Mouse (Mus musculus) fibroblast of lung, adult 2 months (primary cell): ENCODE data around the gene Sept12.

Experiments
- DNase-seq: peaks from one replicate; pipeline ENCODE4 v3.0.0-alpha.2; 2011; ENCODE audit warnings: low read depth

The Sept12 gene

GRCm38 (mm10) chr16:4974521-4974920 lies 23.1 kb downstream of the Sept12 start:
- DNase-seq = no peak

DNA sequence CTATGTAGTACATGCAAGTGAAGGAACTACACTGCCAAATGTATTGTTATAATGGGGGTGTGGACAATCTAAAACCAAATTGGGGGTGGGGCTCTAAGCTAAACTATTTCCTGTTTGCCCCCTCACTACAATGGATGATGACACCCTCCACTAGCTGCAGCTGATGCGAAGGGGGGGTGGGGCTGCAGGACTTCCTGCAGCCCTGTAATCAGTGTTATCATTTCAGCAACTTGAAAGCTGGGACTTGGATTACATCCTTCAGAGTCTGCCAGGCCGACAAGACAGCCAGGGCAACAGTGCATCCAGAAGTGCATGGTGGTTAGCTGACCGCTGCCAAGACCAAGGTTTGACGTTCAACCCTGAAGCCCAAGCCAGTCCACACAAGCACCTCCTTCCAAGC lies 26.0 kb downstream of the Sept12 start:
- DNase-seq = no peak

DNA sequence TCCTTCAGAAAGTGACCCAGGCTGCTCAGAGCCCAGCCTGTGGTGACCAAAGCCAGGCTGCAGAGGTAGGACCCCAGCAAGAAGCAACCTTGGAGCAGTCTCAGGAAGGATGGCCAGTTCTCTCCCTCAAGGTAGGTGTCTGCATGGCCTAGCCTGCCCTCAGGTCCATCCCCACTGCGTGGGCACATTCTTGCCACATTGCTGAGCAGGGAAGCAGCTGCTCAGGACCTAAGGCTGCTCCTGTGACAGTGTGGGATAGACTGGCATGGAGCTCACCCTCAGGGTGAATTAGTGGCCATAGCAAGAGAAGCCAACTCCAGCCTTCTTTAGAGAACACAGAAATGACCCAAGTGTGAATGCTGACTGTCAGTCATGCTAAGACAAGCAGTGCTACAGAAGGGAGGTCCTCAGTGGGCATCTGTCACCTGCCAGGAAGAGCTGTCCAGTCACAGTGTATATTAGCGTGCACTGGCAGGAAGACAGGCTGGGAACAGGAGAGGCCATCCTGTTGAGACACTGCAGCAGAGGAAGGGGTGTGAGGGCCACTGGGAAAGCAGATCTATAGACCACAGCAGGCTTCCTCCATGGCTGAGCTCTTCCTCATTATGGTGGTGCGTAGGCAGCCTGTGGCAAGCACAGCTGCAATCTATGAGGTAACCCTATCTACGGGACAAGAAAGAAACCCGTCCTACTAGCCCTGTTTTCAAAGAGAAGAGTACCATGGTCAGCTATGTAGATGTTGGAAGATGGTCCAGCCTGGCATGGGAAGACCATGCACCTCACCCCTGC lies 28.4 kb downstream of the Sept12 start:
- DNase-seq = no peak

GRCm38 (mm10) chr16:4968426-4968825 lies 29.2 kb downstream of the Sept12 start:
- DNase-seq = no peak

- DNase-seq = no peak
Observed at GRCm38 (mm10) chr16:4965392-4966129, 32.1 kb downstream of the Sept12 start.

- peak; percentile 16 for DNase-seq
Observed at GRCm38 (mm10) chr16:4964731-4965391, 32.8 kb downstream of the Sept12 start.

- DNase-seq = peak; percentile 97
Observed at GRCm38 (mm10) chr16:4963797-4964709, 33.6 kb downstream of the Sept12 start, which contains the start of gene Anks3. Gene Anks3, minus strand, starts transcription at chr16:4964205.

- no peak for DNase-seq
Observed at GRCm38 (mm10) chr16:4963346-4963745, 34.3 kb downstream of the Sept12 start.

DNA sequence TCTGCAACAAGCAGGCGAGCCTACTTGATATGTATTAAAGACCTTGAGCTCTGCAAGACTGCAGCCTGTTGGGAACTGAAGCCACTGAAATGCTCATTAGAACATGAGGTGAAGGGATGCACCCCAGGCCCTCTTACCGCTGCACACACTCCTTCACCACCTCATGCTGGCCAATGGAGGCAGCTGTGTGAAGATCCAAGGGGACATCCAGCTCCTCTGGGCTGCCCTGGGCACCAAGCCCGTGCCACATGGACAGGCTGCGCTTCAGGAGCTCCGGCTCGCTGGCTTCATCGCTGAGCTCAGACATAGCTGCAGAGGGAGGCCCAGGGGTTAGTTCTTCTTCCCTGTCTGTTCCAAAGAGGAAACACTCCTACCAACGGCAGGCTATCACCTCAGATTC lies 37.4 kb downstream of the Sept12 start:
- DNase-seq = no peak

GRCm38 (mm10) chr16:4957446-4957845 lies 40.2 kb downstream of the Sept12 start:
- DNase-seq = no peak

DNA sequence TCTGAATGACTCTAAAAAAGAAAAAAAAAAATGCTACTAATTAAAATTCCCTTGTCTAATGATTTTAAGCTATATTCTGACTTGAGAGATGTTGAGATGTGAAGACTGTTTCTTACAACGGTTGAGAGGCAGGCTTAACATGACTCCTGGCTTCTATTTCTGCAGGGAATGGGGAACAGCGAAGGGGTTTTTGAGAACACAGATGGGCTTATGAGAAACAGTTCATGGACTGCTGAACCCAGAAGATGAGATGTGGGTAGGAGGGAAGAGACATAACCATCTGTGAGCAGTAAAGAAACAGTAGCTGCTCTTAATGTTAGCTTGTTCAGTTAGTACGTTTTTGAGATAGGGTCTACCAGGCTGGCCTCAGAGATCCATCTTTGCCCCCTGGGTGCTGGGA lies 41.0 kb downstream of the Sept12 start:
- DNase-seq = no peak

DNA sequence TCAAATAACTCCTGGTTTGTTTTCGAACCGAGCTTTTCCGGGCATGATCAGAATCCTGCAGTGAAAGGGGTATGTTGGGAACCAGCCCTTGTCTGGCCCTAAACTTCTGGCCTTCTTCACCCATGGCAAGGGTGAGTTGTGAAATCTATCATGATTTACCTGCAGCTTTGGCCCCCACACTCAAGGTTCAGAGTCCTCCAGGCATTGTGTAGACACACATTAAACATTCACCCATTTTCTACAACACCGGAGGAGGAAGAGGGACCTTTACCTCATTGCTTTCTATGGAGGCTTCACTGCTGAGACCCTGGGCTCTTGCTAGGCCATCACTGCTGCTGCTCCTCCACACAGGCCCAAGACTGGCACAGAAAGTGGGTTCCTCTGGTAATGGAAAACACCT lies 50.3 kb downstream of the Sept12 start:
- no peak for DNase-seq

DNA sequence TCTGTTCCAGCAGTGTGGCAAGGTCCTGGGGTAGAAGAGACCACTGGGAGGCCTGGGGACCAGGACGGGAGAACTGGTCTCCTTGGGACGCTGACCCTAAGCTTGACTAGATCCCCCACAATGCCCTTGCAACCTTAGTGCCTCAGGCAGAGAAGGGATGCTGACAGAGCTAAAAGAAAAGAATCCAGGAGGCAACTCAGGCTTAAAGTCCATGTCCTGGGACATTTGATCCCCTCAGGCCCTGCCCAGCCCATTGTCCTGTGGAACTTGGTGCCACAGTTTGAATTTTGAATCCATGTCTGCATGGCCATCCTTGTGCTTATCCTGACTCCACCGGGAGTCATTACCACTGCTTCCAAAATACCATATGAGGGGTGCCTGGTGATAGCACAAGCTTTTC lies 51.5 kb downstream of the Sept12 start:
- DNase-seq = no peak

GRCm38 (mm10) chr16:4945415-4945814 lies 52.2 kb downstream of the Sept12 start:
- DNase-seq = no peak

DNA sequence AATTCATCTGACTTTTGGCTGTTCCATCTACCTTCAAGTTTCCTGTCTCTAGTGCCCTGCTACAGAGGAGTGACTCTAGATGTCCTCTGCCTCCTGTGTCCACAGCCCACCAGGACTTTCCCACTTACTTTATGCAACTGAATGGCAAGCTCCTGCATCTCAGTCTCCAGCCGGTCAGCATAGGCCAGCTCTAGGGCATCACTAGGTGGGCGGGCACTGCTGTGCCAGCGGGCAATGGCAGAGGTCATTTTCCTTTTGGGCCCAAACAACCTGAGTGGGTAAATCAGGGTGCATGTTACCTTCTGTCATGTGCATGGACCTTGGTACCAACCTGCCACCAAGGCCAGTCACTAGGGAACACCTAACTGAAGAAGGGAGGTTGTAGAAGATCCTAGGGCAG lies 54.2 kb downstream of the Sept12 start:
- DNase-seq = no peak

DNA sequence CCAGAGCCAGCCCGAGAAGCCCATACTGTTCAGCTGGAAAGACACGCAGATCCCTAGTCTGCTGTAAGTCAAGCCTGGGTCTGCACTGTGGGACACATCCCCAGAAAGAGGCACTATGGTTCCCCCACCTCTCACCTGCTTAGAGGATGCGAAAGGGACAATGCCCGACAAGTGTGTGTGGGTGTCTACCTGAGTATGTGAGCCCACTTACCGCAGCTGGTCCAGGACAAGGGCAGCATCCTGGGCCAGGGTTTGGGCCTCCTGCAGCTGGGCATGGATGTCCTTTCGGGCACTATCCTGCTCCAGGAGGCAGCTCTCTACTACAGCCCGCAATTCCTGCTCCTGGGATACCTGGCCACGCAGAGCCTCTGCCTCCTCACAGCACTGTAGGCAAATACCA lies 54.8 kb downstream of the Sept12 start:
- DNase-seq = no peak

DNA sequence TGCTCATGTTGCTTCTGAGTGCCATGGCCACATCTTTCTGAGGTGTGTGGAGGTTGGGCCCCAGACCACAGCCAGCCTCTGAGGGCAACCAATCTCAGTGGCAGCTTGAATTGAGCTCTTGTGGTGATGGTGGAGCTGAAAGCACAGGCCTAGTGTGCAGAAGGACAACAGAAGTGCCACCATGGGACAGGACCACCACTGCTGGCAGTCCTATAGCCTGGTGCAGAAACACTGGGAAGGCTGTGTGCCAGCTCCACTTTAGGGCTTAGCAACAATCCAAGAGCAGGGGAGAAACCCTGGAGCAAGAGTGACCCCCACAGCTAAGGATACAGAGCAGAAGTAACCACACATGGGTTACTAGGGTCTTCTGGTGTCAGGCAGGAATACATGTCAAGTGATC lies 56.6 kb downstream of the Sept12 start:
- DNase-seq = no peak

GRCm38 (mm10) chr16:4940311-4940850 lies 57.3 kb downstream of the Sept12 start:
- no peak for DNase-seq

GRCm38 (mm10) chr16:4939412-4939811 lies 58.2 kb downstream of the Sept12 start:
- peak; percentile 27 for DNase-seq

DNA sequence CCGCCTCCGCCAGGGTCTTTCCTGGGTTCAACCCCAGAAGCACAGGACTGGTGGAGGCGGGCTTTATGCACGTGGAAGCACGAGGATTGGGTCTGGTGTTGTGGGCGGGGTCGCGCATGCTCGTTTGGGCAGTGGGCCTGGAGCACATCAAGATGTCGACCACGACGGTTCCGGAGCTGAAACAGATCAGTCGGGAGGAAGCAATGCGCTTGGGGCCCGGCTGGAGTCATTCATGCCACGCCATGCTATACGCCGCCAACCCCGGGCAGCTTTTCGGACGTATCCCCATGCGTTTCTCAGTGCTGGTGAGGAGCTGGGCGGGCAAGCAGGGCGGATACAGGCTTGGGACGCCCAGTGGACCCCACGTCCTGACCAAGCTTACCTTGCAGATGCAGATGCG lies 58.7 kb downstream of the Sept12 start:
- peak; percentile 83 for DNase-seq

- DNase-seq = no peak
Observed at GRCm38 (mm10) chr16:4938461-4938860, 59.2 kb downstream of the Sept12 start, which contains the start of gene Nudt16l1. Gene Nudt16l1, plus strand, starts transcription at chr16:4938761.
